ENCODE assay signal across 17 mouse cellular contexts in the genomic region with DNA sequence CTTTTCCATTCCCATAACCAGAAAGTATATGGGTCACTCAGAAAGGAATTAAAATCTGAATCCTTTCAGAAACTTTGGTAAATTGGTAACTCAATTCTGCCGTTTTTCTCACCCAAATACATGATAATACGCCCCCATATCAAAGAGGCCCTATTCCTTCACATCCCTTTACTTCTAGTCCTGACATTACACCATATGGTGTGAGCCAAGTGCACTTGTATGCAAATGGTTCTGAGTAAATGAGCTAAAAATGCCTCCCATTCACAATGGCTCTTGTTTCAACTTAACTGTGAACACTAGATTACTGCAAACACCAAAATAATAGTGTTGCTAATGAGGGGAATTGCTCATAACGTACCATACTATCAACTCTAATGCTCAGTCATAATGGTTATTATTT.
"Had no signal": no experiment of that assay in that cellular context is flagged by ENCODE, and none has a peak within 500 bp of the region (broad histone marks: within the 10 kb centered on the region; RNA-seq: fewer than 3 reads in every experiment).

No protein-coding gene starts in this region.

- H3K4me3 ChIP-seq: lung, embryonic 15.5 days; megakaryocyte, embryonic 14.5 days; midbrain, embryonic 13.5 days; midbrain, embryonic 15.5 days; neural tube, embryonic 12.5 days; stomach, embryonic 15.5 days had no signal

- H3K36me3 ChIP-seq: lung, embryonic 15.5 days; midbrain, embryonic 13.5 days; midbrain, embryonic 15.5 days; neural tube, embryonic 12.5 days; stomach, embryonic 15.5 days had no signal

- H3K27me3 ChIP-seq: lung, embryonic 15.5 days; megakaryocyte, embryonic 14.5 days; midbrain, embryonic 13.5 days; midbrain, embryonic 15.5 days; neural tube, embryonic 12.5 days; stomach, embryonic 15.5 days had no signal

- H3K4me2 ChIP-seq: lung, embryonic 15.5 days; midbrain, embryonic 13.5 days; midbrain, embryonic 15.5 days; neural tube, embryonic 12.5 days; stomach, embryonic 15.5 days had no signal

- DNase-seq: liver, postnatal 0 days; lung, adult 2 months; lung, postnatal 14 days; lung, postnatal 36 days; right cerebral cortex, postnatal 14 days; thymus, adult 2 months; thymus, postnatal 25 days; thymus, postnatal 4 days had no signal

- H3K4me1 ChIP-seq: lung, embryonic 15.5 days; megakaryocyte, embryonic 14.5 days; midbrain, embryonic 15.5 days; neural tube, embryonic 12.5 days; stomach, embryonic 15.5 days had no signal

- ATAC-seq: liver, postnatal 0 days; lung, postnatal 0 days; midbrain, embryonic 13.5 days; midbrain, embryonic 15.5 days had no signal

- H3K27ac ChIP-seq: lung, embryonic 15.5 days; macrophage; midbrain, embryonic 13.5 days; midbrain, embryonic 15.5 days; neural tube, embryonic 12.5 days; stomach, embryonic 15.5 days; stomach, postnatal 0 days had no signal

- H3K9me3 ChIP-seq: lung, embryonic 15.5 days; megakaryocyte, embryonic 14.5 days; midbrain, embryonic 13.5 days; midbrain, embryonic 15.5 days; neural tube, embryonic 12.5 days; stomach, embryonic 15.5 days had no signal

- H3K9ac ChIP-seq: liver, postnatal 0 days; lung, embryonic 15.5 days; midbrain, embryonic 13.5 days; midbrain, embryonic 15.5 days; neural tube, embryonic 12.5 days; stomach, embryonic 15.5 days had no signal
